Mouse (Mus musculus): Measurements from ENCODE around the gene Sprr2a3.
"Not testable (repeated sequence)": the region's sequence is repeated elsewhere in the genome, so short reads cannot be mapped to it uniquely, and the experiment has no call there.

DNA sequence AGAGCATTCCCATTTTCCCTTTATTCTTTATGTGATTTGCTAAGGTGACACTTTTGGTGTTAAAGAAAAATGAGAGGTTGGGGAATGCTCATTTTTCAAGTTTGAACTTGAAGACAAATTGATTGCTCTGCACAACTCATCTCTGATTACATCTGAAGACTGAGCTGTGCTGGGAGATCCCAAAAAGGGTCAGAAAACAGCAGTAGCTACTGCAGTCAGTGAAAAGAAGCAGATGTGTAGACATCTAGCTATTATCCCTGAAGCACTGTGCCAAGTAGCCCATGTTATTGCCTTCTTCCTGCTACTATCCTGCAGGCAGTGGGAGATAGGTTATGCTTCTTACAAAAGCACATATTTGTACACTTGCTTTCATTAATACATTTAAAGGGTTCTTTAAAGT, 40.4 kb upstream of the Sprr2a3 start:
- not testable (repeated sequence) for TF ChIP-seq ETS1 (IDR thresholded peaks at IDR 0.05; ENCODE audit: low read depth, low read length); TBP (IDR thresholded peaks at IDR 0.05; ENCODE audit: low read depth, low read length); CTCF (IDR thresholded peaks at IDR 0.05 in 2 of 3, conservative IDR thresholded peaks at IDR 0.05 in 1 of 3; ENCODE audit: control insufficient read depth in 1 of 3, insufficient read depth in 1 of 3, low read depth in 2 of 3, low read length in 3 of 3, poor library complexity in 1 of 3, severe bottlenecking in 1 of 3); EP300 (IDR thresholded peaks at IDR 0.05; ENCODE audit: low read depth in 1 of 2, low read length in 2 of 2); POLR2A (IDR thresholded peaks at IDR 0.05; ENCODE audit: control insufficient read depth in 1 of 2, insufficient read depth in 1 of 2, low read depth in 1 of 2, low read length in 2 of 2, poor library complexity in 1 of 2); GATA1 (IDR thresholded peaks at IDR 0.05; ENCODE audit: low read depth, low read length); MAFK (IDR thresholded peaks at IDR 0.05; ENCODE audit: borderline replicate concordance, low read depth, low read length)
